Mouse (Mus musculus) lung, adult 2 months (tissue): Measurements from ENCODE around the gene D430042O09Rik.

Source experiments
- CTCF ChIP-seq: fragments of 200-500 bp; IDR thresholded peaks from 2 replicates; pipeline ENCODE4 v1.5.1; 2011; ENCODE audit warnings: mild to moderate bottlenecking, low read length, control low read depth; ENCODE audit not compliant: insufficient read depth
- POLR2A ChIP-seq: fragments of 200-500 bp; IDR thresholded peaks from 2 replicates; pipeline ENCODE4 v1.6.1; 2011; ENCODE audit warnings: low read depth, mild to moderate bottlenecking, control low read depth, low read length, borderline replicate concordance; ENCODE audit errors: extremely low read depth

DNA sequence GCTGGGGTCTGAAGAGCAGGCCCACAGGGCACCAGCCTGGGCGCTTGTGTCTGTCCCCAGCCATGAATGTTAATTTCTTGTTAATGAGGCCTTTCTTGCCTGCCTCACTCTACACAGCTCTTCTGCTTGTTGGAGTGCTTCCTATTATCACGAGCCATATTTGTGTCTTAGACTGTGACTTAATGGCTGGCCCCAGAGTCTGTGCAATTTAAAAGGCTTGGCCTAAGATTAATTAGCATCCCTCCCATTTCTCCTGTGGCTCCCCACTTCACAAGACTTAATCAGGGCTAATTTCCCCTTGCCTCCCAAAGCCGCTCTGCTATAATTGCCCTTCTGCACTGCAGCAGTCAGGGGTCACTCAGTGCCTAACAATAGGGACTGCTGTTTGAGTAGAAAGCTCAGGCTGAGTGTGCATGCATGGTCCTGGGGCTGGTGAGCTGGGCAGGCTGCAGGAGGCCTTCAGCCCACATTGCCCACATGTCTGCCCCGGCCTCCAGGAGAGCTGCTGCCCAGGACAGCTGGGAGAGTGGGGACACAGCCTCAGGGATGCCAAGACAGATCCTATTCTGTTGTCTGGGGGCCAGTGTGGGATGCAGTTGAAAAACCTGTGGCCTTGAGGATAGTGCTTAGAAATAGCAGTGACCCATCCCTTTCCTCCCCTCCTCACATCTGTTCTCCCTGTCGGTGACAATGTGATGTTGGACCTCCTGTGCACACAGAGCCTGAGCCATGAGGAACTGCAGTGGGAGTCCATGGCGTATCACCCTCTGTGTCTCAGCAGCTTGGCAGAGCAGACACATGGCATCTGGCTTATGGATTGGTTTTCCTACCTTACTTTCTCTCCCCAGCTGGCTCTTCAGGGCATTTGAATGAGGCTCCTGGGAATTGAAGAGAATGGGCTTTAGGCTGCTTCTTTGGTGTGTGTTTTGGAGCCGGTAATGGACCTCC lies 55.5 kb downstream of the D430042O09Rik start:
- TF ChIP-seq CTCF: no peak
- TF ChIP-seq POLR2A: no peak
